Mouse (Mus musculus): ENCODE measurements at regions not wholly inside any gene's neighbourhood (a gene's known extent, or its start where the extent isn't known, plus 50 kb on each side); places are given as distances from the start of the nearest gene placed in this dataset.

- TF ChIP-seq POLR2A (IDR thresholded peaks at IDR 0.05; ENCODE audit: insufficient read depth, low read depth, low read length) (no peak), CTCF (IDR thresholded peaks at IDR 0.05) (no peak), EP300 (IDR thresholded peaks at IDR 0.05; ENCODE audit: insufficient read depth, low read depth, low read length) (peak; percentile 80; the same call in 1 of the 2 replicates)
Measured at GRCm38 (mm10) chr6:100143586-100144301, 143.5 kb downstream of the Rybp start.
